Mouse (Mus musculus): ENCODE results near the gene Diaph2. TPM values are rescaled to one million over a fixed set of nuclear protein-coding genes. Genes with fewer than 3 reads are reported as not detected.
A peak's percentile ranks its signal among the peaks of the same experiment; 100 is the strongest.
"Not testable (repeated sequence)": the region's sequence is repeated elsewhere in the genome, so short reads cannot be mapped to it uniquely, and the experiment has no call there.

Diaph2 gene
- total RNA-seq, 2 experiments from 2014 or later: 24.9 to 28.7 TPM

DNA sequence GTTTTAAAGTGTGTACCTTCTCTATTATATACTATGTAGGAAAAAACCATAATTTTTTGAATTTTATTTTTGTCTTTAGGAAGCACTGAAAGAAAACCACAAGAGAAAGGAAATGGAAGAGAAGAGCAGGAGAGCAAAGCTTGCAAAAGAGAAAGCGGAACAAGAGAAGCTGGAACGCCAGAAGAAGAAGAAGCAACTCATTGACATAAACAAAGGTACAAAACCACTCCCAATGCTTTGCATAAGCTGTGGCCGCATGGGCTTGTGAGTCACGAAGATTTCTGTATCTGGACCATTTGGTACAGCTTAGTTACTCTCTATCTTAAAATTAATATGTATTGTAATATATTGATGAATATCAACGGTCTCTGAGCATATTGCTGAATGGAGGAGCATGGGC is 540.2 kb downstream of the Diaph2 start:
- no peak for DNase-seq

GRCm38 (mm10) chrX:130350808-130351435 is 601.4 kb downstream of the Diaph2 start:
- DNase-seq: no peak

- DNase-seq: no peak
Observed at GRCm38 (mm10) chrX:130351480-130351879, 601.9 kb downstream of the Diaph2 start.

DNA sequence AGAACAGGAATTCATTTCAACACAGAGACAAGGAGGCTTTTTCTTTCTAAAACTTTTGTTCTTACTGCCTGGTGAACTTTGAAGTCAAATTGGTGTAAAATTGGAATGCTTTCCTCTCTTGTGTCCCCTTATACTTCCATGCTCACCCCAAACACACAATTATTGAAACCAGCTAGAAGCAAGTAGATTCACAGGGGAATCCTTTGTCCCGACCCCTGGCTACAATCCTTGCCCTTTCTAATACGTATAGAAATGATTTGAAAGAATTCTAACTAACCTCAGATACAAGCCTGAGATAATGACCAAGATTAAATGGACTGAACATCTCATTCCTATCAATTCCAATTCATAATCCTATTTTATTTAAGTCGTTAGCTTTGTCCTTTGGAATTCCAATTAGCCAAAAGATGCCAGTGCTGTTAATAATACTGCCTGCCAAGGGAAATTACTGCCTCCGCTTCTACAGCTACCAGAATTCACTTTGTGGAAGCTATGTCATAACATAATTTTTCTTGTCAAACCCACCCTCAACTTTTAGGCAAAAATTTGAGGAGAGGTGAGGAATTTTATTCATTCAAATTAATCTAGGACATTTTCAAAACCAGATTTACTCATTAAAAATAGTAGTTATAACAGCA is 644.1 kb downstream of the Diaph2 start:
- no peak for DNase-seq

DNA sequence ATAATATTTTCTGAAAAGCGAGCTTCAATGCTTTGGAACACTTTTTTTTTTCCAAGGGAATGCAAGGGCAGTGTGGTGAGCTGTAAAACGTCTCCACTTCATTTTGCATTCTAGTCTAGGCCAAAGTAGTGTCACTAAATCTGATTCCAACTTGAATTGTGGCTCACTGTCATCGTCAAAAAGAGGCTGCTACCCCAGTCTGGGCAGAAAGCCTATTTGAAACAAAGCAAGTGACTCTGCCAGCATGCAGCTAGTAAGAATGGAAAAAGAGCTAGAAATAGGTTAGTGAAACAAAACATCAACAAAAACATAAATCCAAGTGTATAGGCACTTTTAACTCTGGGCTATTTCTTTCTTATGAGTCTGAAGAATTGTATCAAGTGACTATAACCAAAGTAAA is 653.7 kb downstream of the Diaph2 start:
- DNase-seq: peak; percentile 2 to 5

- DNase-seq: not testable (repeated sequence)
Observed at GRCm38 (mm10) chrX:130407471-130407870, 657.9 kb downstream of the Diaph2 start.

GRCm38 (mm10) chrX:130408985-130409384 is 659.4 kb downstream of the Diaph2 start:
- no peak for DNase-seq

- no peak for DNase-seq
Observed at GRCm38 (mm10) chrX:130423134-130423533, 673.6 kb downstream of the Diaph2 start.

GRCm38 (mm10) chrX:130451822-130452487 is 702.4 kb downstream of the Diaph2 start:
- no peak for DNase-seq

GRCm38 (mm10) chrX:130452488-130452823 is 702.9 kb downstream of the Diaph2 start:
- DNase-seq: no peak

GRCm38 (mm10) chrX:130473133-130473532 is 723.6 kb downstream of the Diaph2 start:
- no peak for DNase-seq

- no peak for DNase-seq
Observed at GRCm38 (mm10) chrX:130480877-130481276, 731.3 kb downstream of the Diaph2 start.

DNA sequence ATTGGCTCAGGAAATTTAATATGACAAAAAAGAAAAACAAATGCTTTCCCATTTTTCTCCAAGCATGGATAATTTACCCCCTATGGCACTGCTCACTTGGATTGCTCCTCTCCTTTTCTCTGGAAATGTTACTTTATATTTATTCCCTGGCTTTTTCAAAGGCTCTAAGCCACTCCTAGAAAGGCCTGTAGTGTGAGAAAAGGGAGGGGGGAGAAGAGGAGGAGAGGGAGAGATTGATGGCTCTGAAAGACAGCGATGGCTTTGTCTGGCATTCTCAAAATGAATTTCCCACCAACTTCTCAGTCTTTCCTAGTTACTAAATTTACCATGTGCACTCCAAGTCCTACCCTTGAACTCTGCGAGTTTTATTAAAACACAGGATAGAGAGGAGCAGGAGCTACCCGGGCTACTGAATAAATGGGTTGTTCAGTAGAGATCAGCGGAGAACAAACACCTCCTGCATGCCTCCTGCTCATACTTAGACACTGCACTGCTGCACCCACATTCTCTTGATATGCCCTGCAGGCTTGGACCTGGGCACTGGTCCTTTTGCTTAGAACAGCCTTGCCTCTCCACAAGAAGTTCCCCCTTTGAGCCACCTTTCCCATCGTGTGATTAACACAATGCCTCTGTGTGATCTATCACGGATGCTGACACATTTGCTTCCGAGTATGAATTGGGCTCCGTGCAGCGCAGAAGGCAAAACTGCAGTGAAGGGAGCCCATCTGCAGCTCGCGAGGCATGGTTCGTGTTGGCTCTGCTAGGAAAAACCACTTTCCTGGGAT is 753.3 kb downstream of the Diaph2 start:
- DNase-seq: peak; percentile 12 to 34

DNA sequence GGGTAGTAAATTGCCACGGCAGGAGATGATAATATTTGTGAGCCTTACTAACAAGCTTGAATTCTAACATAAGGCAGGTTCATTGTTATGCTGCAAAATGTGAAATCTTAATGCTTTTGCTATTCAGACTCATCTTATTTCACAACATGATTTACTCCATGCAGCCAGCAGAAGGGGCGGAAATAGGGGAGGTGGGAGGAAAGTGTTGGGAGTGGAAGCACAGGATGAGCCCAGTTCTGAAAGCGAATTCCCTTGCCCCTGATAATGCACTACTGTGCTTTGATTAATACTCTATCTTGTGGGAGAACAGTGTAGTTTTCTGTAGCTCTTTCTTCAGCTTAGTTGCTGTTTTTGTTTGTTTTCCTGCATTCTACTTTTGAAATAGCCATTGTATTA is 753.9 kb downstream of the Diaph2 start:
- DNase-seq: peak; percentile 6 to 7

- no peak for DNase-seq
Observed at GRCm38 (mm10) chrX:130505626-130506025, 756.1 kb downstream of the Diaph2 start.
